Mouse (Mus musculus) kidney, adult 2 months (tissue): ENCODE data around the gene Asap3. TPM values are rescaled to one million over a fixed set of nuclear protein-coding genes. Genes with fewer than 3 reads are reported as not detected.

Source experiments
- DNase-seq: peaks from one replicate; pipeline ENCODE4 v3.0.0; 2021
- H3K27ac ChIP-seq: fragments of 200-500 bp; 2 replicates; pipeline ENCODE4 v1.5.1; 2012; ENCODE audit warnings: low read depth, low read length, control low read depth, inconsistent platforms; ENCODE audit not compliant: insufficient read depth
- H3K27me3 ChIP-seq: fragments of 200-500 bp; replicated peaks from 2 replicates; pipeline ENCODE4 v1.6.1; 2012; ENCODE audit warnings: mild to moderate bottlenecking, moderate library complexity, low read length, inconsistent platforms; ENCODE audit not compliant: control insufficient read depth, insufficient read depth
- H3K36me3 ChIP-seq: fragments of 200-500 bp; 2 replicates; pipeline ENCODE4 v1.6.1; 2012; ENCODE audit warnings: mild to moderate bottlenecking, moderate library complexity, low read length, inconsistent platforms; ENCODE audit not compliant: control insufficient read depth, insufficient read depth
- H3K4me1 ChIP-seq: fragments of 200-500 bp; 2 replicates; pipeline ENCODE4 v1.6.1; 2011; ENCODE audit warnings: low read length; ENCODE audit not compliant: control insufficient read depth, insufficient read depth
- H3K4me3 ChIP-seq: fragments of 200-500 bp; 2 replicates; pipeline ENCODE4 v1.5.1; 2011; ENCODE audit warnings: mild to moderate bottlenecking, low read depth, low read length, control low read depth; ENCODE audit not compliant: insufficient read depth
- CTCF ChIP-seq: fragments of 200-500 bp; conservative IDR thresholded peaks from 2 replicates; pipeline ENCODE4 v1.5.1; 2011; ENCODE audit warnings: low read depth, mild to moderate bottlenecking, control low read depth, low read length, moderate library complexity, mixed read lengths; ENCODE audit not compliant: insufficient read depth, insufficient read length
- POLR2A ChIP-seq: fragments of 200-500 bp; IDR thresholded peaks from one replicate; pipeline ENCODE4 v1.6.1; 2011; ENCODE audit warnings: low read depth, low read length, control low read depth
- whole genome bisulfite sequencing: fragments of 180-500 bp; shearing (Covaris S2); methylation state at CpG from one replicate; pipeline ENCODE4 v1.1.7; 2018; 5-methylcytosine and 5-hydroxymethylcytosine counted together
- polyA plus RNA-seq: library from polyadenylated mRNA; depleted of rRNA; stranded (reverse); fragments of >200 nt; gene quantifications from 2 replicates; pipeline ENCODE4 v1.2.3, GENCODE M21; 2012

The Asap3 gene
- polyA plus RNA-seq, 1 experiment = 5.7 TPM

DNA sequence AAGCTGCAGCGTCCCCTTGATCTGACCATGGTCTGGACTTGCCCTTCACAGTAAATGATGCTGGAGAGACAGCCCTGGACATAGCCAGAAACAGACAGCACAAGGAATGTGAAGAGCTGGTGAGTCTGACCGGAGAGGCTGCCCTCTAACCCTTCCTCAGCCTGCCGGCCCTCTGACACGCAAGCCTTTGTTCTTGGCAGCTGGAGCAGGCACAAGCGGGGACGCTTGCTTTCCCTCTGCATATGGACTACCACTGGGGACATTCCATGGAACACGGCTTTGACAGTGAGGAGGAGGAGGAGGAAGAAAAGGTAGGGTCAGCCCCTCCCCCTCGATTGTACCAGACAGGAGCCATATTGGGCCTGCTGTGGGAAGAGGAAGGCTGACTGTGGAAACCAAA, 34.8 kb downstream of the Asap3 start:
- no peak overlapping the region for H3K27ac ChIP-seq
- no peaks in the 10 kb centered on the region for H3K27me3 ChIP-seq
- 75% methylated on average over 8 of the region's 8 CpGs for WGBS
- no peaks in the 10 kb centered on the region for H3K36me3 ChIP-seq
- DNase-seq = no peak
- H3K4me3 ChIP-seq = no peak overlapping the region
- no peaks in the 10 kb centered on the region for H3K4me1 ChIP-seq
- TF ChIP-seq CTCF (no peak), POLR2A (no peak)

- H3K4me3 ChIP-seq = no peak overlapping the region
- no peak overlapping the region for H3K27ac ChIP-seq
- TF ChIP-seq POLR2A (no peak), CTCF (peak; percentile 60)
- no peaks in the 10 kb centered on the region for H3K36me3 ChIP-seq
- H3K27me3 ChIP-seq = no peaks in the 10 kb centered on the region
- DNase-seq = peak; percentile 54
- WGBS = 52% methylated on average over 8 of the region's 8 CpGs
- H3K4me1 ChIP-seq = no peaks in the 10 kb centered on the region
Observed at GRCm38 (mm10) chr4:136242065-136242703, 36.0 kb downstream of the Asap3 start.

DNA sequence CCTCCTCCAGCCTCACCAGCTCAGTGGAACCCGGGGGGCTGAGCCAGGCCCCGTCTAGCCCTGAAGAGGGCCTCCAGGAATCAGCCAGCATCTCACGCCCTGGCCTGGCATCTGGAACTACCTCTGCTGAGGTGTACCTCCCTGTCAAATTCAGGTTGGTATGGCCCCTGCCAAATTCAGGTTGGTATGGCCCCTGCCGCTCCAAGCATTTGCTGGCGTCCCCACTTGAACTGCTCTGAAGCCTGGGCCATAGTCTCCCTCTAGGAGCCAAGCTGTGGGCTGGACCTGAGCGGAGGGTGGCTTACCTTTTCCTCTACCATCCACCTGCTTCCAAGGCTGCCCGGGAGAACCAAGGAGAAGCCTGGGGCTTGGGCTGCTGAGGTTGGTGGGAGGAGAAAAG, 36.6 kb downstream of the Asap3 start:
- no peaks in the 10 kb centered on the region for H3K27me3 ChIP-seq
- WGBS = 85% methylated on average over 7 of the region's 7 CpGs

GRCm38 (mm10) chr4:136244208-136244607, 38.0 kb downstream of the Asap3 start:
- WGBS = 84% methylated on average over 7 of the region's 7 CpGs
- Histone ChIP-seq H3K36me3 (no peaks in the 10 kb centered on the region), H3K27ac (no peak overlapping the region), H3K27me3 (no peaks in the 10 kb centered on the region), H3K4me1 (peaks cover 8% of the 10 kb centered on the region; the same call in 1 of the 2 replicates), H3K4me3 (no peak overlapping the region)
- TF ChIP-seq CTCF (no peak), POLR2A (no peak)
- no peak for DNase-seq

More for the DNA sequence above, 36.6 kb downstream of the Asap3 start:
- TF ChIP-seq CTCF (no peak), POLR2A (no peak)
- H3K36me3 ChIP-seq = no peaks in the 10 kb centered on the region
- H3K27ac ChIP-seq = no peak overlapping the region
- no peak overlapping the region for H3K4me3 ChIP-seq
- no peak for DNase-seq
- H3K4me1 ChIP-seq = peaks cover 5% of the 10 kb centered on the region; the same call in 1 of the 2 replicates

DNA sequence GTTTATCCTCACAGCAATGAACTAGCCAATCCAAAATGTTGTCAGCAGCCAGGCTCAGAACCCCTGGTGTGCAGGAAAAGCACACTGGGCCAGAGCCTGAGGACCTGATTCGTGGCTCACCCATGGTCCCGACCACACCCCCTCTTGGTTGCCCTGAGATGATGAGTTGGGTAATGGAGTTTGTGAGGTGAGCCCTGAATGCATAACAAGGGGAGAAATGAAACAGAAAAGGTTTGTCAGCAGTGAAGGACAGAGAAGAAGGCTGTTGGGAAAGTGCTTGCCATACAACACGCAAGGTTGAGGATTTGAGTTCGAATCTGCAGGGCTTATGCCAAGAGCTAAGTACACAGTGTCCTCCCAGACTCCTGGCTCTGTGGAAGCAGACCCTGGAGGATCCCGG, 39.5 kb downstream of the Asap3 start:
- 79% methylated on average over 5 of the region's 5 CpGs for WGBS
- no peak for DNase-seq
- no peak overlapping the region for H3K27ac ChIP-seq
- TF ChIP-seq CTCF (no peak), POLR2A (no peak)
- H3K4me1 ChIP-seq = peaks cover 15% of the 10 kb centered on the region; the same call in 1 of the 2 replicates
- no peak overlapping the region for H3K4me3 ChIP-seq
- H3K36me3 ChIP-seq = no peaks in the 10 kb centered on the region
- H3K27me3 ChIP-seq = no peaks in the 10 kb centered on the region

- Histone ChIP-seq H3K36me3 (no peaks in the 10 kb centered on the region), H3K4me3 (no peak overlapping the region), H3K4me1 (peaks cover 15% of the 10 kb centered on the region; the same call in 1 of the 2 replicates), H3K27me3 (no peaks in the 10 kb centered on the region), H3K27ac (no peak overlapping the region)
- TF ChIP-seq POLR2A = no peak
- TF ChIP-seq CTCF = no peak
- DNase-seq = peak; percentile 46
- 23% methylated on average over 12 of the region's 12 CpGs for WGBS
Observed at GRCm38 (mm10) chr4:136246568-136246969, 40.4 kb downstream of the Asap3 start.

GRCm38 (mm10) chr4:136247386-136247728, 41.2 kb downstream of the Asap3 start:
- Histone ChIP-seq H3K4me1 (peaks cover 18% of the 10 kb centered on the region; the same call in 1 of the 2 replicates), H3K36me3 (no peaks in the 10 kb centered on the region), H3K27me3 (no peaks in the 10 kb centered on the region), H3K4me3 (peak overlapping the region; percentile 82), H3K27ac (no peak overlapping the region; the same call in 1 of the 2 replicates)
- 13% methylated on average over 14 of the region's 14 CpGs for WGBS
- TF ChIP-seq CTCF (no peak), POLR2A (no peak)
- no peak for DNase-seq
